Mouse (Mus musculus) effector memory CD4-positive, alpha-beta T cell, adult 5 months (primary cell): Measurements from ENCODE around the gene Smoc2. TPM values are rescaled to one million over a fixed set of nuclear protein-coding genes. Genes with fewer than 3 reads are reported as not detected.

Experiments
- polyA plus RNA-seq: library from polyadenylated mRNA; unstranded; fragments of 100-300 nt; shearing (Covaris generic); gene quantifications from one replicate; pipeline ENCODE4 v1.2.1, GENCODE M21; 2017

The Smoc2 gene
- polyA plus RNA-seq = 0.59 TPM

DNA sequence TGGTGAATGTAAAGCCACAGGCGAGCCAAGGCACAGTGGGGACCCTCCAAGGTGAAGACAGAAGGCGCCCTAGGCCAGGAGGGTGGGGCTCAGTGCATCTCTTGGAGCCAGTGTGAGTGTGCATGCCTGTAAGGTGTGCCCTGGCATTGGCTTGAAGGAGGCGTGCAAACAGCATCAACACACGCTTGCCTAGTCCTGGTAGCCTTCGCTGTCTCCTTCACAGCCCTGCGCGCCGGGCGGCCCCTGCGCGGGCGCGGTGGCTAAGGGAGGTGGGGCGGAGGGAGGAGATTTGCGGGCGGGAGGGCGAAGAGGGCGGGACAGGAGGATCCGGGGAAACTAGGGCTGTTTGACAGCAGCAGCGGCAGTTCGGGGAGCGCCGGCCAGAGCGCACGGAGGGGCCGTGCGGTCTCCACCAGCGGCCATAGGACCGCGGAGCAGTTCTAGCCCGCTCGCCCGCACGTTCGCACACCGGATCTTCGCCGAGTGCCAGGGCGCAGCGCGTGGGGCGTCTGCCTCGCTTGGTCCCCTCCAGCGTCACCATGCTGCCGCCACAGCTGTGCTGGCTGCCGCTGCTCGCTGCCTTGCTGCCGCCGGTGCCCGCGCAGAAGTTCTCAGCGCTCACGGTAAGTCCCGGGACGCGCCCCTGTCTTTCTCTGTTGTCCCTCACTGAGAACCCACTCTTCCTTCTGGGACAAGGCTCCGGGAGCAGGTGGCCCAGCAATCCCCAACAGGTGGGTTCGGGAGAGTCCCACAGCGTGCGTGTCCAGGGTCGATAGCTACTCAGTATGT lies at the start of gene Smoc2:
Smoc2 (plus strand) TSS at position 330 of the 789 bp plus-strand sequence.

Other genes with a start within 250 kb of the Smoc2 start
- gene Gm7358, start 220.0 kb upstream of the Smoc2 start, polyA plus RNA-seq = not detected
- gene Dact2, start 75.2 kb upstream of the Smoc2 start, polyA plus RNA-seq = not detected